Mouse (Mus musculus) liver, postnatal 0 days (tissue): Measurements from ENCODE around the gene Gm8332.
"Not testable (repeated sequence)": the region's sequence is repeated elsewhere in the genome, so short reads cannot be mapped to it uniquely, and the experiment has no call there.

Source experiments
- CTCF ChIP-seq: sonication (generic); IDR thresholded peaks from 2 replicates; pipeline ENCODE4 v1.5.1; 2016; ENCODE audit warnings: antibody characterized with exemption, low read depth
- EP300 ChIP-seq: IDR thresholded peaks from 2 replicates; pipeline ENCODE4 v1.6.1; 2016; ENCODE audit warnings: antibody characterized with exemption, low read depth, mild to moderate bottlenecking

DNA sequence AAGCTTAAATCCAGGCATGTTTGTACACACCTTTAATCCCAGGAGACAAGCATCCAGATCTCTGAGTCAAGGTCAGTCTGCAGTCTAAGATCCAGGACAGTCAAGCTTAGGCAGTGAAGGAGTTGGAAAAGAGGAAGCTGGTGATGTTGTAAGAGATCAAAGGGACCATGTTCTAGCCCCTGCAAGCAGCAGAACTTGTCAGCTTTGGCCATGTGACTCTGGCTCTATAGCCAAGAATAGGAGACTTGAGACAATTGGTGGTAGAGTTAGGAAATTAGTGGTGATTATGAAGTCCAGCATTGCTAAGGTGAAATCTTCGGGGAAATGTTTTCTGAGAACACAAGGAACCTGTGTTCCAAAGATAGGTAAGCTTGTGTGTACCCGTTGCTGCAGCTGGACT lies 6.0 kb upstream of the Gm8332 start:
- not testable (repeated sequence) for TF ChIP-seq CTCF, EP300
